Mouse (Mus musculus): Measurements from ENCODE around the gene Wrb. TPM values are rescaled to one million over a fixed set of nuclear protein-coding genes. Genes with fewer than 3 reads are reported as not detected.
"Not testable (repeated sequence)": the region's sequence is repeated elsewhere in the genome, so short reads cannot be mapped to it uniquely, and the experiment has no call there.

Wrb gene
- 138 and 145 TPM in 2 replicates for polyA plus RNA-seq (2012; rRNA removed)

DNA sequence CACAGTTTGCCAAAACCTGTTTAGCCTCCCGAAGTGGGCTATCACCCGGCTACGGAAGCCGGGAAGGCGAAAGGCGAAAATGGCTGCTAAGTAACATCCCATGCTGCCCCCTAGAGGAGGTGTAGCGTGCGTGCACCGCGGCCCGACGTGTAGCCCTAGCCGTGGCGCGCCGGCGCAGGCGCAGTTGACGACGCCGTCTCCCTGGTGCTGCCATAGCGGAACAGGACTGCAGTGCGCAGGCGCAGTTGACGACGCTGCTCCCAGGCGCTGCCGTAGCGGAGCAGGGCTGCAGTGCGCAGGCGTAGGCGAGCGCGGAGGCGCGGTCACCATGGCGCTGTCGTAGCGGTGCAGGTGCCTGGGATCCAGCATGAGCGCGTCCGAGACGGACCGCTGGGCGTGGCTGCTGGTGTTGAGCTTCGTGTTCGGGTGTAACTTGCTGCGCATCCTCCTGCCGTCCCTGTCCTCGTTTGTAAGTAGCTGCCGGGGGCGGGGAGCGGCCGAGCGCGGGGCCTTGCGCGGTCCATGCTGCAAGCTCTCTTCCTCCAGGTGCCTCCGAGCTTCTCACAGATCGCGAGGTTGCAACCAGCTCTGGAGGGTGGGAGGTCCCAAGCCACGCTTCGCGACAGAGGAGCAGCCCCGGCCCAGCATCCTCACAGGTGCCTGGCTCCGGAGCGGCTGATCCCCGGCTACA, at the start of gene Wrb:
Gene Wrb, plus strand, starts transcription at position 298 of the 691 bp plus-strand sequence.
- Histone ChIP-seq H3K4me3 (replicated peaks; ENCODE audit: insufficient read depth, low read depth, low read length) (peak within 1 kb of the TSS; percentile 66), H3K27ac (ENCODE audit: insufficient read depth, low read length) (no peak within 1 kb of the TSS), H3K4me1 (ENCODE audit: control insufficient read depth, insufficient read depth, low read length) (no peaks in the 10 kb centered on the region; the same call in 1 of the 2 replicates), H3K27me3 (ENCODE audit: control insufficient read depth, insufficient read depth, low read length) (no peaks in the 10 kb centered on the region)
- DNase-seq = peak; percentile 100
- TF ChIP-seq POLR2A (IDR thresholded peaks at IDR 0.05; ENCODE audit: borderline replicate concordance, insufficient read depth, low read length) (peak; percentile 87), CTCF (IDR thresholded peaks at IDR 0.05; ENCODE audit: borderline replicate concordance, insufficient read depth, low read depth, low read length) (peak; percentile 95)
- under 1% methylated on average over 68 of the region's 68 CpGs for WGBS

GRCm38 (mm10) chr16:96095966-96096365, 49.2 kb upstream of the Wrb start:
- TF ChIP-seq CTCF (IDR thresholded peaks at IDR 0.05; ENCODE audit: borderline replicate concordance, insufficient read depth, low read depth, low read length) (no peak), POLR2A (IDR thresholded peaks at IDR 0.05; ENCODE audit: borderline replicate concordance, insufficient read depth, low read length) (no peak)
- Histone ChIP-seq H3K4me1 (ENCODE audit: control insufficient read depth, insufficient read depth, low read length) (no peaks in the 10 kb centered on the region), H3K4me3 (replicated peaks; ENCODE audit: insufficient read depth, low read depth, low read length) (no peak overlapping the region), H3K27ac (ENCODE audit: insufficient read depth, low read length) (no peak overlapping the region), H3K27me3 (ENCODE audit: control insufficient read depth, insufficient read depth, low read length) (no peaks in the 10 kb centered on the region)
- no peak for DNase-seq
- WGBS = 81% methylated on average over 5 of the region's 5 CpGs

DNA sequence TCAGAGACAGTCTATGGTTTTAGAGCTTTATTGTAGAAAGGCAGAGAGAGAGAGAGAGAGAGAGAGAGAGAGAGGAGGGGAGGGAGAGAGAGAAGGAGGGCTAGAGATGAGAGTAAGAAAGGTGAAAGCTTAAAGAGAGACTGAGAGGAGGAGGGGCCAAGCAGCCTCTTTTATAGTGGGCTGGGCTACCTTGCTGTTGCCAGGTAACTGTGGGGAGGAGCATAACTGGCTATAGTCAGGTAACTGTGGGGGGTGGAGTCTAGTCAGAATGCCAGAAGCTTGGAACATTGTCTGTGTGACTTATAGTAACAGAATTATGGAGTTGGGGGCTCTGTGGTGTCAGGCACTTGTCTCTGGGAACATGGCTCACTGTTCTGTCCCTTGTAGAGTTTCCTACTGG, 47.4 kb upstream of the Wrb start:
- not testable (repeated sequence) for H3K4me1 ChIP-seq (ENCODE audit: control insufficient read depth, insufficient read depth, low read length); DNase-seq; H3K27me3 ChIP-seq (ENCODE audit: control insufficient read depth, insufficient read depth, low read length); H3K27ac ChIP-seq (ENCODE audit: insufficient read depth, low read length); H3K4me3 ChIP-seq (replicated peaks; ENCODE audit: insufficient read depth, low read depth, low read length)

- no peak overlapping the region for H3K27ac ChIP-seq (ENCODE audit: insufficient read depth, low read length)
- no peak for DNase-seq
- TF ChIP-seq POLR2A (IDR thresholded peaks at IDR 0.05; ENCODE audit: borderline replicate concordance, insufficient read depth, low read length) (no peak), CTCF (IDR thresholded peaks at IDR 0.05; ENCODE audit: borderline replicate concordance, insufficient read depth, low read depth, low read length) (peak; percentile 11; the same call in 1 of the 2 replicates)
- no peaks in the 10 kb centered on the region for H3K4me1 ChIP-seq (ENCODE audit: control insufficient read depth, insufficient read depth, low read length)
- no peak overlapping the region for H3K4me3 ChIP-seq (replicated peaks; ENCODE audit: insufficient read depth, low read depth, low read length)
- no peaks in the 10 kb centered on the region for H3K27me3 ChIP-seq (ENCODE audit: control insufficient read depth, insufficient read depth, low read length)
- 47% methylated on average over 2 of the region's 2 CpGs for WGBS
Measured at GRCm38 (mm10) chr16:96103036-96103435, 42.2 kb upstream of the Wrb start.

GRCm38 (mm10) chr16:96109673-96110072, 35.5 kb upstream of the Wrb start:
- TF ChIP-seq CTCF (IDR thresholded peaks at IDR 0.05; ENCODE audit: borderline replicate concordance, insufficient read depth, low read depth, low read length) (no peak), POLR2A (IDR thresholded peaks at IDR 0.05; ENCODE audit: borderline replicate concordance, insufficient read depth, low read length) (no peak)
- 71% methylated on average over 4 of the region's 4 CpGs for WGBS
- H3K4me1 ChIP-seq (ENCODE audit: control insufficient read depth, insufficient read depth, low read length) = no peaks in the 10 kb centered on the region
- no peak for DNase-seq
- no peak overlapping the region for H3K4me3 ChIP-seq (replicated peaks; ENCODE audit: insufficient read depth, low read depth, low read length)
- no peak overlapping the region for H3K27ac ChIP-seq (ENCODE audit: insufficient read depth, low read length)
- no peaks in the 10 kb centered on the region for H3K27me3 ChIP-seq (ENCODE audit: control insufficient read depth, insufficient read depth, low read length)

DNA sequence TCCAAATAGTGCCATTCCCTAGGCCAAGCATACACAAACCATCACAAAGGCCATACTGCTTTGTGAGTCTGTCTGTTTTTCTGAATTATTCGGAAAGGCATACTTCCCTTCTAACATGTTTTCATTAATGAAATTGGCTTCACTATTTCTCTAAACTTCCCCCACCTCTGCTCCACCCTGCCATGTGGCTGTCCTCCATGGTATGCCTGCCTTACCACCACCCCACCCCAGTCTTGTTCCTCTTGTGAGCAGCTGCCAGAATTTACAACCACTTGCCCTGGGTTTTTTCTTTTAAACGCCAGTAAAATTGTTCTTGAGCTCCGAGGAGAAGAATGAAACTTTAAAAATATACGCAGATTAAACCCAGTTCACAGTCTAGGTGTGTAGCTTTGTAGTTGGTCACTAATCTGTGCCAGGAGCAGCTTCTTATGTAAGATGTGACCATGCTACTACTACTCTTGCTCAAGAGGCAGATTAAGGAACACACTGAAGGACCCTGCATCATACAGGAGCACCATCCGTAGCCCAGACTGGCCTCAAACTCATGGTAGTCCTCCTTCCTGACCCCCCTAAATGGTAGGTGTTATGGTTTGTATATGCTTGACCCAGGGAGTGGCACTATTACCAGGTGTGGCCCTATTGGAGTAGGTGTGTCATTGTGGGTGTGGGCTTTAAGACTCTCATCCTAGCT, 34.4 kb upstream of the Wrb start:
- 85% methylated on average over 5 of the region's 5 CpGs for WGBS
- H3K27ac ChIP-seq (ENCODE audit: insufficient read depth, low read length) = no peak overlapping the region
- no peak for DNase-seq
- no peaks in the 10 kb centered on the region for H3K4me1 ChIP-seq (ENCODE audit: control insufficient read depth, insufficient read depth, low read length)
- TF ChIP-seq CTCF (IDR thresholded peaks at IDR 0.05; ENCODE audit: borderline replicate concordance, insufficient read depth, low read depth, low read length) (no peak), POLR2A (IDR thresholded peaks at IDR 0.05; ENCODE audit: borderline replicate concordance, insufficient read depth, low read length) (no peak)
- no peak overlapping the region for H3K4me3 ChIP-seq (replicated peaks; ENCODE audit: insufficient read depth, low read depth, low read length)
- H3K27me3 ChIP-seq (ENCODE audit: control insufficient read depth, insufficient read depth, low read length) = no peaks in the 10 kb centered on the region

DNA sequence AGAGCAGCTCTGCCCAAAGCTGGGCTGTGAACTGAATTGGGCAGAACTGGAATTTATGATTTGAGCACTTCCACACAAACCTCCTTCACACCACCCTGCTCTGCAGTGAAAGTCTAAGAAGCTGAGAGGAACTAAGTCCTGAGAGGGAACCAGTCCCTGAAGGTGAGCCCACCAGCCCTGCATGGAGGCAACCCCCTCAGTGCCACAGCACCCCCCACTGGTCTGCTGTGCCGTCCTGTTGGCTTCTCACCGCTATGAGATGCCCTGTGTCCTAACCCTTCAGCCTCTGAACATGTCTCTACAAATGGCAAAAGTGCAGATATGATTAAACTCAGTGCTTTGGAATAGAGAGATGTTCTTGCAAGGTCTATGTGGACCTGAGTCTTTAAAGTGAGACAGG, 32.4 kb upstream of the Wrb start:
- Histone ChIP-seq H3K4me3 (replicated peaks; ENCODE audit: insufficient read depth, low read depth, low read length) (no peak overlapping the region), H3K27me3 (ENCODE audit: control insufficient read depth, insufficient read depth, low read length) (no peaks in the 10 kb centered on the region), H3K27ac (ENCODE audit: insufficient read depth, low read length) (no peak overlapping the region), H3K4me1 (ENCODE audit: control insufficient read depth, insufficient read depth, low read length) (no peaks in the 10 kb centered on the region)
- WGBS = 54% methylated on average over 2 of the region's 2 CpGs
- DNase-seq = no peak
- TF ChIP-seq CTCF (IDR thresholded peaks at IDR 0.05; ENCODE audit: borderline replicate concordance, insufficient read depth, low read depth, low read length) (no peak), POLR2A (IDR thresholded peaks at IDR 0.05; ENCODE audit: borderline replicate concordance, insufficient read depth, low read length) (no peak)

GRCm38 (mm10) chr16:96114729-96115128, 30.5 kb upstream of the Wrb start:
- no peak overlapping the region for H3K27ac ChIP-seq (ENCODE audit: insufficient read depth, low read length)
- no peaks in the 10 kb centered on the region for H3K27me3 ChIP-seq (ENCODE audit: control insufficient read depth, insufficient read depth, low read length)
- 45% methylated on average over 4 of the region's 4 CpGs for WGBS
- DNase-seq = no peak
- TF ChIP-seq CTCF (IDR thresholded peaks at IDR 0.05; ENCODE audit: borderline replicate concordance, insufficient read depth, low read depth, low read length) (no peak), POLR2A (IDR thresholded peaks at IDR 0.05; ENCODE audit: borderline replicate concordance, insufficient read depth, low read length) (no peak)
- H3K4me3 ChIP-seq (replicated peaks; ENCODE audit: insufficient read depth, low read depth, low read length) = no peak overlapping the region
- no peaks in the 10 kb centered on the region for H3K4me1 ChIP-seq (ENCODE audit: control insufficient read depth, insufficient read depth, low read length)
